In the genomic region with DNA sequence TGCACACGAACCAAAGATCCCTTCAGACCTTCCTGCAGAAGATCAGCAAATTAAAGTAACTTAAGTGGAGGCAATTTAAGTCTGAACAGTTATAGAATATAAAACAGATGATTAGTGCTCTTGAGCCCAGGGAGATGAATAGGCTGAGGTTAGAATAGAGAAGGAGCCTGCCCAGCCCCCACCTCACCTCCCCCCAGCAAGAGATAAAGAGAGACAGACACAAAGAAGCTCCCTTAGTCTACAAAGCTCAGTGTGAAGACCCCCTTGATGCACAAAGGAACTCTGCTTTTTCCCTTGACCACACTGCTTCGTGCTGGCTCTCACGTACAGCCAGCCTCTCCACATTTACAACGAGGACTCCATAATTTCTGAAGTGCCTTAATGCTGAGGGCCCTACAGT, we compare ENCODE assay signal across 25 mouse cellular contexts.
DNase-seq lines count a peak whose midpoint lies in the region; ATAC-seq and TF ChIP-seq lines count a peak whose summit lies in the region.
"Had no signal": no experiment of that assay in that cellular context is flagged by ENCODE, and none has a peak within 500 bp of the region (broad histone marks: within the 10 kb centered on the region; RNA-seq: fewer than 3 reads in every experiment).

No protein-coding gene starts in this region.

- H3K4me2 ChIP-seq in forebrain, embryonic 15.5 days (replicated peaks): no peak overlapping the region
- no peak overlapping the region for H3K4me2 ChIP-seq in midbrain, embryonic 12.5 days (replicated peaks)
- H3K4me2 ChIP-seq: heart, embryonic 13.5 days; limb, embryonic 12.5 days; liver, embryonic 11.5 days; neural tube, embryonic 12.5 days had no signal

- no peak for TF ChIP-seq POLR2A in brain, embryonic 14.5 days (IDR thresholded peaks at IDR 0.05; ENCODE audit: borderline replicate concordance, extremely low read depth, insufficient read depth, insufficient read length, poor library complexity, severe bottlenecking)

- H3K27me3 ChIP-seq in forebrain, embryonic 15.5 days: no peaks in the 10 kb centered on the region
- no peaks in the 10 kb centered on the region for H3K27me3 ChIP-seq in midbrain, embryonic 12.5 days
- H3K27me3 ChIP-seq: heart, embryonic 13.5 days; limb, embryonic 12.5 days; neural tube, embryonic 12.5 days had no signal

- no peak overlapping the region for H3K4me3 ChIP-seq in forebrain, embryonic 15.5 days
- H3K4me3 ChIP-seq in midbrain, embryonic 12.5 days: no peak overlapping the region
- H3K4me3 ChIP-seq: heart, adult 2 months; heart, embryonic 13.5 days; limb, embryonic 12.5 days; neural tube, embryonic 12.5 days had no signal

- DNase-seq in embryo, embryonic 10.5 days (ENCODE audit: low spot score): peak; percentile 37
- no peak for DNase-seq in embryo, embryonic 9.5 days (ENCODE audit: extremely low spot score)
- peak; percentile 78 for DNase-seq in brain, embryonic 14.5 days (ENCODE audit: low read depth)
- DNase-seq in cerebellum, adult 9-10 months: no peak
- no peak for DNase-seq in adrenal gland, adult 18-20 months (ENCODE audit: low spot score in 2 of 2)
- no peak for DNase-seq in adrenal gland, adult 8-10 months
- DNase-seq: adrenal gland, postnatal 36 days; cerebellum, adult 11 months; cerebellum, postnatal 14 days; gastrocnemius, postnatal 36 days; heart, adult 2 months; heart, postnatal 14 days; kidney, adult 11 months; kidney, postnatal 4 days; liver, postnatal 0 days; retina, postnatal 1 day; right cerebral cortex, postnatal 25 days; spleen, adult 18-20 months had no signal

- no peaks in the 10 kb centered on the region for H3K4me1 ChIP-seq in forebrain, embryonic 15.5 days
- H3K4me1 ChIP-seq in midbrain, embryonic 12.5 days: peaks cover 4% of the 10 kb centered on the region; the same call in 1 of the 2 replicates
- H3K4me1 ChIP-seq: heart, embryonic 13.5 days; limb, embryonic 12.5 days; neural tube, embryonic 12.5 days had no signal

- TF ChIP-seq CTCF in brain, embryonic 14.5 days (IDR thresholded peaks at IDR 0.05; ENCODE audit: borderline replicate concordance, extremely low read depth, insufficient read depth, insufficient read length): no peak

- H3K36me3 ChIP-seq in forebrain, embryonic 15.5 days: no peaks in the 10 kb centered on the region
- no peaks in the 10 kb centered on the region for H3K36me3 ChIP-seq in midbrain, embryonic 12.5 days
- H3K36me3 ChIP-seq: heart, embryonic 13.5 days; limb, embryonic 12.5 days; neural tube, embryonic 12.5 days had no signal

- H3K27ac ChIP-seq in forebrain, embryonic 15.5 days (replicated peaks): 0 out of 2 replicates have a peak overlapping the region, but pooled peaks have one; percentile 31
- H3K27ac ChIP-seq in midbrain, embryonic 12.5 days (replicated peaks): 0 out of 2 replicates have a peak overlapping the region, but pooled peaks have one; percentile 57
- H3K27ac ChIP-seq: heart, adult 2 months; heart, embryonic 13.5 days; limb, embryonic 12.5 days; neural tube, embryonic 12.5 days had no signal

- 0 out of 2 replicates have a peak, but pooled peaks have one; percentile 41 for ATAC-seq in forebrain, embryonic 15.5 days (replicated peaks)
- peak; percentile 65; the same call in 1 of the 2 replicates for ATAC-seq in midbrain, embryonic 12.5 days (ENCODE audit: low FRiP score, low read depth)
- ATAC-seq: liver, postnatal 0 days; lung, postnatal 0 days had no signal

- H3K9ac ChIP-seq in forebrain, embryonic 15.5 days (replicated peaks): no peak overlapping the region
- H3K9ac ChIP-seq in midbrain, embryonic 12.5 days (replicated peaks): no peak overlapping the region
- H3K9ac ChIP-seq: heart, embryonic 13.5 days; limb, embryonic 12.5 days; liver, postnatal 0 days; neural tube, embryonic 12.5 days had no signal

- H3K9me3 ChIP-seq in forebrain, embryonic 15.5 days: no peaks in the 10 kb centered on the region
- 0 out of 2 replicates have a peak, but pooled peaks cover 4% of the 10 kb centered on the region for H3K9me3 ChIP-seq in midbrain, embryonic 12.5 days
- H3K9me3 ChIP-seq: neural tube, embryonic 12.5 days had no signal

- 35% methylated on average over 4 of the region's 4 CpGs for WGBS in forebrain, embryonic 15.5 days
- WGBS in midbrain, embryonic 12.5 days: 52% methylated on average over 4 of the region's 4 CpGs

Comparison
In these comparisons a context has a peak if more than half of its experiments do, and no peak if none do; other contexts are left out.
1. DNase-seq: peak in embryo, embryonic 10.5 days (single experiment) and brain, embryonic 14.5 days (single experiment); none in embryo, embryonic 9.5 days (single experiment), cerebellum, adult 9-10 months (single experiment), adrenal gland, adult 18-20 months (0 of 2) and adrenal gland, adult 8-10 months (single experiment).